8 mouse cellular contexts compared by ENCODE assay signal in genomic region chr12:3732623-3733265, GRCm38 (mm10).
DNase-seq lines count a peak whose midpoint lies in the region; ATAC-seq and TF ChIP-seq lines count a peak whose summit lies in the region.

No protein-coding gene starts in this region.

- no peak overlapping the region for H3K4me2 ChIP-seq in midbrain, embryonic 14.5 days (ENCODE audit: low read length)
- H3K4me2 ChIP-seq in midbrain, embryonic 11.5 days, result no peak overlapping the region
- H3K4me2 ChIP-seq in heart, postnatal 0 days (ENCODE audit: low read depth, low read length), result no peak overlapping the region
- H3K4me2 ChIP-seq in midbrain, embryonic 16.5 days (ENCODE audit: low read length), result no peak overlapping the region

- H3K4me3 ChIP-seq in midbrain, embryonic 14.5 days (replicated peaks; ENCODE audit: low read depth, low read length), result no peak overlapping the region
- H3K4me3 ChIP-seq in midbrain, embryonic 11.5 days (ENCODE audit: low read depth, low read length), result no peak overlapping the region
- no peak overlapping the region for H3K4me3 ChIP-seq in heart, postnatal 0 days (ENCODE audit: low read depth, low read length)
- no peak overlapping the region for H3K4me3 ChIP-seq in midbrain, embryonic 16.5 days (ENCODE audit: low read depth, low read length)

- no peaks in the 10 kb centered on the region for H3K9me3 ChIP-seq in midbrain, embryonic 14.5 days (ENCODE audit: control insufficient read depth, low read length)
- H3K9me3 ChIP-seq in midbrain, embryonic 11.5 days (ENCODE audit: control insufficient read depth, low read length), result no peaks in the 10 kb centered on the region
- H3K9me3 ChIP-seq in heart, postnatal 0 days (replicated peaks; ENCODE audit: control insufficient read depth, low read length), result no peaks in the 10 kb centered on the region
- H3K9me3 ChIP-seq in midbrain, embryonic 16.5 days (replicated peaks; ENCODE audit: control insufficient read depth, low read length, poor library complexity, severe bottlenecking), result no peaks in the 10 kb centered on the region

- H3K27me3 ChIP-seq in midbrain, embryonic 14.5 days (ENCODE audit: control insufficient read depth, insufficient read depth, low read length), result no peaks in the 10 kb centered on the region
- no peaks in the 10 kb centered on the region for H3K27me3 ChIP-seq in midbrain, embryonic 11.5 days (ENCODE audit: control insufficient read depth, insufficient read depth, low read length)
- no peaks in the 10 kb centered on the region for H3K27me3 ChIP-seq in heart, postnatal 0 days (ENCODE audit: control insufficient read depth, insufficient read depth, low read length)
- no peaks in the 10 kb centered on the region for H3K27me3 ChIP-seq in midbrain, embryonic 16.5 days (ENCODE audit: control insufficient read depth, insufficient read depth, low read depth, low read length)

- no peak overlapping the region for H3K9ac ChIP-seq in midbrain, embryonic 14.5 days (replicated peaks; ENCODE audit: low read length)
- no peak overlapping the region for H3K9ac ChIP-seq in midbrain, embryonic 11.5 days (ENCODE audit: low read length)
- no peak overlapping the region for H3K9ac ChIP-seq in heart, postnatal 0 days (replicated peaks; ENCODE audit: low read depth, low read length)
- no peak overlapping the region for H3K9ac ChIP-seq in midbrain, embryonic 16.5 days (ENCODE audit: low read depth, low read length)

- TF ChIP-seq CTCF in heart, postnatal 0 days (IDR thresholded peaks at IDR 0.05; ENCODE audit: low read depth), result no peak

- no peaks in the 10 kb centered on the region for H3K4me1 ChIP-seq in midbrain, embryonic 14.5 days (ENCODE audit: control insufficient read depth, insufficient read depth, low read length)
- no peaks in the 10 kb centered on the region for H3K4me1 ChIP-seq in midbrain, embryonic 11.5 days (ENCODE audit: control insufficient read depth, insufficient read depth, low read length)
- H3K4me1 ChIP-seq in heart, postnatal 0 days (ENCODE audit: control insufficient read depth, insufficient read depth), result 0 out of 2 replicates have a peak, but pooled peaks cover 5% of the 10 kb centered on the region
- peaks cover 3% of the 10 kb centered on the region; the same call in 1 of the 2 replicates for H3K4me1 ChIP-seq in midbrain, embryonic 16.5 days (ENCODE audit: control insufficient read depth, insufficient read depth, low read length)

- no peak overlapping the region for H3K27ac ChIP-seq in midbrain, embryonic 14.5 days (replicated peaks; ENCODE audit: low read depth, low read length)
- H3K27ac ChIP-seq in midbrain, embryonic 11.5 days (ENCODE audit: low read depth, low read length), result no peak overlapping the region
- H3K27ac ChIP-seq in heart, postnatal 0 days (ENCODE audit: low read depth), result peak overlapping the region; percentile 22; the same call in 1 of the 2 replicates
- H3K27ac ChIP-seq in midbrain, embryonic 16.5 days (ENCODE audit: low read length), result no peak overlapping the region; the same call in 1 of the 2 replicates

- DNase-seq in cerebellum, adult 11 months, result peak; percentile 35
- DNase-seq in midbrain, embryonic 14.5 days, result peak; percentile 72
- DNase-seq in midbrain, embryonic 11.5 days (ENCODE audit: low spot score, missing footprints), result no peak
- no peak for DNase-seq in heart, postnatal 0 days (ENCODE audit: low spot score)
- DNase-seq in ovary, postnatal 36 days (ENCODE audit: low spot score), result no peak

- H3K36me3 ChIP-seq in midbrain, embryonic 14.5 days (ENCODE audit: control insufficient read depth, insufficient read depth, low read length), result no peaks in the 10 kb centered on the region
- no peaks in the 10 kb centered on the region for H3K36me3 ChIP-seq in midbrain, embryonic 11.5 days (ENCODE audit: control insufficient read depth, insufficient read depth, low read length)
- H3K36me3 ChIP-seq in heart, postnatal 0 days (replicated peaks; ENCODE audit: control insufficient read depth, insufficient read depth, low read length), result no peaks in the 10 kb centered on the region
- no peaks in the 10 kb centered on the region for H3K36me3 ChIP-seq in midbrain, embryonic 16.5 days (ENCODE audit: control insufficient read depth, insufficient read depth, low read length)

- WGBS in midbrain, embryonic 14.5 days, result 61% methylated on average over 11 of the region's 11 CpGs
- 75% methylated on average over 11 of the region's 11 CpGs for WGBS in midbrain, embryonic 11.5 days
- 41% methylated on average over 11 of the region's 11 CpGs for WGBS in heart, postnatal 0 days
- WGBS in midbrain, embryonic 16.5 days, result 57% methylated on average over 11 of the region's 11 CpGs

- TF ChIP-seq EP300 in heart, postnatal 0 days (IDR thresholded peaks at IDR 0.05; ENCODE audit: low read depth), result no peak

- no peak; the same call in 1 of the 2 replicates for ATAC-seq in cerebellum, adult (ENCODE audit: insufficient number of reproducible peaks, low FRiP score, low TSS enrichment)
- no peak for ATAC-seq in midbrain, embryonic 14.5 days (ENCODE audit: low FRiP score, low TSS enrichment)
- ATAC-seq in midbrain, embryonic 11.5 days (ENCODE audit: low FRiP score), result no peak
- ATAC-seq in heart, postnatal 0 days (ENCODE audit: insufficient read depth, low read depth), result 0 out of 2 replicates have a peak, but pooled peaks have one; percentile 27
- ATAC-seq in midbrain, embryonic 16.5 days, result peak; percentile 68
- no peak for ATAC-seq in megakaryocyte-erythroid progenitor cell, adult 5-6 weeks (replicated peaks; ENCODE audit: low FRiP score, low TSS enrichment, poor library complexity, severe bottlenecking)

Comparison
In these comparisons a context has a peak if more than half of its experiments do, and no peak if none do; other contexts are left out.
1. DNase-seq: peak in cerebellum, adult 11 months (single experiment) and midbrain, embryonic 14.5 days (single experiment); none in midbrain, embryonic 11.5 days (single experiment), heart, postnatal 0 days (single experiment) and ovary, postnatal 36 days (single experiment).
2. ATAC-seq: peak in heart, postnatal 0 days (single experiment) and midbrain, embryonic 16.5 days (single experiment); none in cerebellum, adult (single experiment), midbrain, embryonic 14.5 days (single experiment), midbrain, embryonic 11.5 days (single experiment) and megakaryocyte-erythroid progenitor cell, adult 5-6 weeks (single experiment).